Mouse (Mus musculus) Patski (cell line): ENCODE results near the gene Gm28047. TPM values are rescaled to one million over a fixed set of nuclear protein-coding genes. Genes with fewer than 3 reads are reported as not detected.

Source experiments
- ATAC-seq: fragments of 100-300 bp; one replicate; pipeline ENCODE4 v1.8.0; 2021
- CTCF ChIA-PET: fragments of 350-600 bp; sonication (Branson Sonifier 250); formaldehyde crosslinking; loops from one replicate; lab custom pipeline; 2022; ENCODE audit warnings: inconsistent platforms; lab: Charles Lee
- POLR2A ChIA-PET: fragments of 350-600 bp; sonication (Branson Sonifier 250); formaldehyde crosslinking; loops from one replicate; lab custom pipeline; 2022; ENCODE audit warnings: antibody characterized with exemption, inconsistent platforms; lab: Charles Lee
- DNase-seq: peaks from one replicate; pipeline ENCODE4 v3.0.0-alpha.2; 2011; ENCODE audit warnings: low read depth, low spot score
- H3K27me3 ChIP-seq: fragments of 371-371 bp; one replicate; pipeline ENCODE4 v1.5.1; 2021
- CTCF ChIP-seq: fragments of 100-300 bp; IDR thresholded peaks from one replicate; pipeline ENCODE4 v1.5.1; 2021
- in situ Hi-C: fragments of 300-500 bp; cut with MboI; formaldehyde crosslinking; loops from 3 replicates; pipeline ENCODE4 v1.11.1; 2018; ENCODE audit warnings: low pct_unique_long_range_greater_than_20kb, mixed read lengths
- polyA plus RNA-seq: library from polyadenylated mRNA; unstranded; gene quantifications from one replicate; pipeline ENCODE4 v1.2.3, GENCODE M21; 2021

Gm28047 gene
- polyA plus RNA-seq, 1 experiment from 2014 or later: not detected

DNA sequence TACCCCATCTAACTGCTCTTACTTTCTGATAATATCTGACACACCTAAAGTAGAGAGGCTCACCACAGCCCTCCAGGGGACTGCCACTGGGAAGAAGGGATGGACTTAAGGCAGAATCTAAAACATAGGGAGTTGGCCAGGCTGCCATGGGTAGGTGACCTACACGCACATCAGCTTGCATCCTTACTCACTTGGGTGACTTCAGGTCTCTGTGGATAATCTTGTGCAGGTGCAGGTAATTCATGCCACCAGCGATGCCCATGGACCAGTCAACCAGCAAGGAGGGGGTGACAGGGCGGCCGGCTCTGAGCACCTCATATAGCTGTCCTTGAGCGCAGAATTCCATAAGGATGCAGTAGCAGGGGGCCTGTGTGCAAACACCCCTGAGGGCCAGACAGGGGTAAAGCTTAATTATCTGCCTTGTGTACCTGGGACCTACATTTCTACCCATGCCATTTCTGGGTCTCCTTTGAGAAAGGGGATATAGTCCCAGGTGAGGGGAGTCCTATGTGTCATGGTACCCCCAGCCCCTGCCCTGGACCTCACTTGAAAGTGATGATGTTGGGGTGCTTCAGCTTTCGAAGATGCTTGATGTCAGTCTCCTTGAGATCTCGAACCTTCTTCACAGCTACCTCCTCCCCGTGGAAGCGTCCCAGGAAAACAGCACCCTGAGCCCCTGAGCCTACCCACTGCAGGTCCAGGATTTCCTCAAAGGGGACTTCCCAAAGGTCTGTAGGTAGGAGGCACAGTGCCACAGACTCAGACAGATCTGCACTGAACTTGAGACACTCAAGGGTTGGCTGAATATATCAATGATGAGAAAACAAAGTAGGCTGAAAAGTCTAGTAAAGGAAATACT lies 120.7 kb downstream of the Gm28047 start:
- ChIA-PET POLR2A (interaction anchor here (0.6 to 2.0 kb wide), 6 partner anchors 8 to 105 kb away, joined by 3 to 6 read pairs (median 5); partner anchors contain the start of gene Tarbp2), CTCF (interaction anchor here (0.8 to 1.4 kb wide), 5 partner anchors 9 to 23 kb away, joined by 3 to 4 read pairs (median 3); no protein-coding TSS in a partner anchor)
- H3K27me3 ChIP-seq: no peaks in the 10 kb centered on the region
- TF ChIP-seq CTCF: no peak
- in situ Hi-C loops: no loop called here
- no peak for DNase-seq
- ATAC-seq: no peak

DNA sequence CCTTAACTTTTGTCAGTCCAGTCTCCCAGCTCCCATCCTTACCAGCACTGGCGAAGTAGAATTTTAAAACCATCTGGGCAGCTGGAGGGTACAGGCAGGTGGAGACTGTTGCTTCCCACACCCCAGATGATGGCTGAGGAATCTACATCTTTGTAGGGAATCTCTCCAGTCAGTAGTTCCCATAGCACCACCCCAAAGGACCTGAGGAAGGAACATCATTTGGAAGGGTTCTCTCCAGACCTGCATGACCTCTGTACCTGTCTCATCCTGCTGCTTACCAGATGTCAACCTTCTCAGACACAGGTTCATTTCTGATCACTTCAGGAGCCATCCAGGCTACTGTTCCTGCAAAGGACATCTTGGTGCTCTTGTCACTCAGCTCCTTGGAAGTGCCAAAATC lies 121.4 kb downstream of the Gm28047 start, which contains the start of gene Gm10337:
Gene Gm10337 (plus strand): TSS at position 276 of the 400 bp plus-strand sequence.
- ATAC-seq: no peak
- no peak for TF ChIP-seq CTCF
- no peaks in the 10 kb centered on the region for H3K27me3 ChIP-seq
- POLR2A ChIA-PET: interaction anchor here (0.6 to 1.3 kb wide), 2 partner anchors 9 to 104 kb away, joined by 3 to 6 read pairs; no protein-coding TSS in a partner anchor
- no peak for DNase-seq
- CTCF ChIA-PET: interaction anchor here (1.2 kb wide), 1 partner anchor 22 kb away, joined by 3 read pairs; no protein-coding TSS in a partner anchor
- in situ Hi-C loops: no loop called here

DNA sequence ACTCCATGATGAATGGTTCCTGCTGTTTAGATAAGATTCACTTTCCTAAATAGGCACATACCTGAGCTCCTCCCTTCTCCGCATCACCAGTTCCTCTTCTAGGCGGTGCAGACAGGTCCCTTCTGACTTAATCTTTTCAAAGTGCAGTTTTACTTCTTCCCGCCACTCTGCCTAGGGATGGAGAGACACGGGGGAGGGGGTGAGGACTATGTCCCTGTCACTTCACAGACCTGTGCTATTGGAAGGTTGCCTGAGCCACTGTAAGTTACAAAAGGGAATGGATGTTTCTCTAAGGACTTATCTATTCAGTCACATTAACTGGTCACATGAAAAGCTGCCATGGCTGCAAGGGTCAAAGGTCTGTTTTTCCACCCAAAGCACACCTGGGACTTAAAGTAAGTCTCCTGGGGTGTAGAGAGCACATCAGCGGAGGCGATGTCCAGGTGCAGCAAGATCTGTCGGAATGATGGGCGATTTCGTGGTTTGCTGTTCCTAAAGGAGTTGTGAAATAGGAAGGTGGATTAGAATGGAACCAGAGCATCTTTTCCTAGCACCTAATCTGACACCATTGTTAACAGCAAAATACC lies 122.5 kb downstream of the Gm28047 start:
- no peak for ATAC-seq
- ChIA-PET POLR2A (interaction anchor here (1.3 to 1.6 kb wide), 2 partner anchors 8 to 17 kb away, joined by 3 to 8 read pairs; no protein-coding TSS in a partner anchor), CTCF (no interaction called here)
- no peak for TF ChIP-seq CTCF
- DNase-seq: no peak
- H3K27me3 ChIP-seq: no peaks in the 10 kb centered on the region
- in situ Hi-C loops: no loop called here

DNA sequence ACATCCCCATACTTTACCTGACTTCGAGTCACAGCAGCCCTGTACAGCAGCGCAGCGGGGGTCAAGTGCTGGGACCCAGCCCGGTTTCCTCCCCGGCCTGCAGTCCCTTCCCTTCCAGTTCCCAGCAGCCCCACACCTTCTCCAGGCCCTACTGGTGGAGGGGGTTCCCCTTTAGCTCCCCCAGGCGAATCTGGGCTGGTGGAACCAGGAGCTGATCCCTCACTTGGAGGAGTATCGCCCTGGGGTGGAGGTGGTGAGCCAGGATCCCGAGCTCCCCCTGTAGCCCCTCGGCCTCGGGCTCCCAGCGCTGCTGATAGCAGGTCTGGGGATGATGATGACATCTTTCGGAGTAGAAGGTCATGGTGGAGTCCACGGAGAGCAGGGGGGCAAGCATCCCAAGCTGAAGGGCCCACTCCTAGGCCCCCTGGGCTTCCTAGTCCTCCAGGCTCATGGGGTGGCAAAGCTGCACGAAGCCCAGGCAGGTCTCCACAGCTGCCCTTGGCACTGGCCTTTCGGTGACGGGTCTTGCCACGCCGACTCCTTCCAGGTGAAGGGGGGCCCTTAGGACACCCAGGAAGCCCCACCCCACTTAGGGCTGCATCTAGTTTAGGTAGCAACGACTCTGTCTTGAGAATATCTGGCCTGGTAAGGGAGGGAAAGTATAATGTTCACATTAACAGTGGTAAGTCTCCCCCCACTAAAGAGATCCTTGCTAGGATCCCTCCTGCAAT lies 123.6 kb downstream of the Gm28047 start:
- ATAC-seq: no peak

DNA sequence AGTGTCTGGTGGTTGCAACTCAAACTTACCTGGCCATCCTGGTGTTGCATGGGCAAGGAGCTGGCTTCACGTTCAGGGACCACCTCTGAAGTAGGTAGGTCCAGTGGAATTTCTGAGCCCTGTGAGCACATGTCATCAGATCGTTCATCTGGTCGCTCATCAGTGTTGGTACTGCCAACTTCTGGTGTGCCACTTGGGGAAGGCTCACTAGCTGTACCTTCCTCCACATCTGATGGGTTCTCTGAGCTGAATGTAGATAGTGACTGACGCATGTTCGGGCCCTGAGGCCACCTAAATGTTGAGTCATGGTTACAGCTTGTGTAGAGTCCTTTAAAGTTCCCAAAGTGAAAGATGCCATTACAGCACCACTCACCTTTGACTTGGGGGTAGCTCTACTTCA lies 124.4 kb downstream of the Gm28047 start:
- TF ChIP-seq CTCF: no peak
- H3K27me3 ChIP-seq: no peaks in the 10 kb centered on the region
- CTCF ChIA-PET: interaction anchor here (1.1 kb wide), 1 partner anchor 12 kb away, joined by 3 read pairs; no protein-coding TSS in a partner anchor
- in situ Hi-C loops: no loop called here
- POLR2A ChIA-PET: interaction anchor here (0.7 to 1.2 kb wide), 2 partner anchors 10 to 90 kb away, joined by 3 to 5 read pairs; no protein-coding TSS in a partner anchor
- ATAC-seq: no peak
- DNase-seq: no peak

More for the DNA sequence above, 123.6 kb downstream of the Gm28047 start:
- no peak for DNase-seq
- in situ Hi-C loops: no loop called here
- no peaks in the 10 kb centered on the region for H3K27me3 ChIP-seq
- ChIA-PET CTCF (no interaction called here), POLR2A (interaction anchor here (1.3 to 1.6 kb wide), 2 partner anchors 9 to 16 kb away, joined by 3 to 8 read pairs; no protein-coding TSS in a partner anchor)
- no peak for TF ChIP-seq CTCF

DNA sequence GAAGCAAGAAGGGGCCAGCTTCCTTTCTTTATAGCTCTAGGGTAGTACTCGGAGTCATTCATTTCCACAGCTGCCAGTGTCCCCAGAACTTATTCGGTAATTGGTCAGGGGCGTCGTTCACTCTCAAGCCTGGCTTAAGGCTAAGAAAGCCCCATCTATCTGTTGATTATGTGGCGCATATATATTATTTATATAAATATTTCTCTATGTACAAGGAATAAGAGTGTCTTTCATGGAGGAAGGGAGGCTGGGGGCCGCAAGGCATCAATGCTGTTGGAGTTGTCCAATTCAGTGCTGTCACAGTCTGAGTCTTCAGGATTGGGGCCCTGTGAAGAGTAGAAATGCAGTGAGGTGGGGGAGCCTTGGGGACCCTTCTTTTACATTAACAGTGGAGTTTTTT lies 125.0 kb downstream of the Gm28047 start:
- ChIA-PET POLR2A (interaction anchor here (0.7 to 1.2 kb wide), 2 partner anchors 11 to 89 kb away, joined by 3 to 5 read pairs; no protein-coding TSS in a partner anchor), CTCF (interaction anchor here (1.1 kb wide), 1 partner anchor 13 kb away, joined by 3 read pairs; no protein-coding TSS in a partner anchor)
- no peaks in the 10 kb centered on the region for H3K27me3 ChIP-seq
- no peak for DNase-seq
- in situ Hi-C loops: no loop called here
- ATAC-seq: no peak
- no peak for TF ChIP-seq CTCF

DNA sequence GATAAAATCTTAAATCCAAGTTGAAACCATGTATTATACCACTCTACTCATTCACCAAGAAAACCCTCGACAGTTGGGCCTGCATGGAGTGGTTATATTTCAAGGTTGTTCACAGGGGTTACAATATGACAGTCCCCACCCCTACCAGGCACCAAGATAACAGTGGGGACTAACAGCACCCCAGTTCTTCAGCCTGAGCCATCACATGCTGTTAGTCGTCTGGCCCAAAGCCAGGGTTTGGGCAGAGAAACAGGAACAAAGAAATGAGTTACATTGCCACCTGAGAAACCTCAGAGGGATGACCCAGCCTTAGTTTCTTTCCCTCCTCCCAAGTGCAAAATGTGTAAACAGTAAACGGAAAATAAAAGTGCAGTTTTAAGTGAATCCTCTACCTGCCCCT lies 125.5 kb downstream of the Gm28047 start:
- CTCF ChIA-PET: no interaction called here
- POLR2A ChIA-PET: no interaction called here
- ATAC-seq: no peak

DNA sequence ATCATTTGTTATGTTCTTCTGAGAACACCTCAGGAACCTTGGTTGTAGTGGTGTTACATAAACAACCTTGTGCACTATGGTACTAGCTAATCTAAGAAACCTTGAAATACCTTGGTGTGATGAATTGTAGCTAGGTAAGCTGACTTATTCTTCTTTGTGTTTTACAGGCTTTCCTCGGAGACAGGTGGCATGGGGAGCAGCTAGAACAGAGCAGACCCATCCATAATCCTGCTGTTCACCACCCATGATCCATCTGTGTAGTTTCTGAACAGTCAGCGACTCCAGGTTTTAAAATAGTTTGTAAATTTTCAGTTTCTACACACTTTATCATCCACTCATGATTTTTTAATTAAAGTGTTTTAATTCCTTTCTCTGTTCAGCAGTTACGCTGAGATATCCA lies 126.5 kb downstream of the Gm28047 start:
- DNase-seq: no peak
- ATAC-seq: no peak
- ChIA-PET CTCF (interaction anchor here (0.8 to 1.9 kb wide), 4 partner anchors 13 to 26 kb away, joined by 3 to 4 read pairs (median 3); partner anchors contain the start of gene Npff), POLR2A (interaction anchor here (0.8 kb wide), 1 partner anchor 10 kb away, joined by 3 read pairs; no protein-coding TSS in a partner anchor)
- no peaks in the 10 kb centered on the region for H3K27me3 ChIP-seq
- in situ Hi-C loops: no loop called here
- TF ChIP-seq CTCF: no peak

More for the DNA sequence above, 125.5 kb downstream of the Gm28047 start:
- in situ Hi-C loops: no loop called here
- TF ChIP-seq CTCF: no peak
- DNase-seq: no peak
- no peaks in the 10 kb centered on the region for H3K27me3 ChIP-seq

DNA sequence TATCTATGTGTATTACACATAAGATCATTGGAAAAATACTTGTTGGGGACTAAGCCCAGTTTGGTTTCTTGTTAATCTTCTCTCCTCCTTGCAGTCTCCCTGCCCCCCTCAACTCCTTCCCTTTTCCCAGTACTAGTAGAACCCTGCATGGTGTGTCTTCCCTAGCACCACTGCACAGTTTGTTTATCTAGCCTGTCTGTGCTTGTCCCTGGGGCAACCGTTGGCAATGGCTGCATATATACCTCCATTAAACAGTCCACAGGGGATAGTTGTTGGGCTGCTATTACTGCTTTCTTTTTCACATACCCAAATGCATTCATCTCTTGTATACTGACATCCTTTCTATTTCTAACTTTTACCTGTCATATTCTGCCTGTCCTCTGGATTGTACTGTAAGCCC lies 137.2 kb downstream of the Gm28047 start:
- DNase-seq (no peak), ATAC-seq (no peak)
- in situ Hi-C loops: no loop called here
- POLR2A ChIA-PET: no interaction called here
- CTCF ChIA-PET: no interaction called here
- TF ChIP-seq CTCF: no peak
- no peaks in the 10 kb centered on the region for H3K27me3 ChIP-seq
